Mouse (Mus musculus): ENCODE data around the gene Amz2. TPM values are rescaled to one million over a fixed set of nuclear protein-coding genes. Genes with fewer than 3 reads are reported as not detected.
A peak's percentile ranks its signal among the peaks of the same experiment; 100 is the strongest.

The Amz2 gene
- polyA plus RNA-seq, 1 experiment, result 40.9 TPM

DNA sequence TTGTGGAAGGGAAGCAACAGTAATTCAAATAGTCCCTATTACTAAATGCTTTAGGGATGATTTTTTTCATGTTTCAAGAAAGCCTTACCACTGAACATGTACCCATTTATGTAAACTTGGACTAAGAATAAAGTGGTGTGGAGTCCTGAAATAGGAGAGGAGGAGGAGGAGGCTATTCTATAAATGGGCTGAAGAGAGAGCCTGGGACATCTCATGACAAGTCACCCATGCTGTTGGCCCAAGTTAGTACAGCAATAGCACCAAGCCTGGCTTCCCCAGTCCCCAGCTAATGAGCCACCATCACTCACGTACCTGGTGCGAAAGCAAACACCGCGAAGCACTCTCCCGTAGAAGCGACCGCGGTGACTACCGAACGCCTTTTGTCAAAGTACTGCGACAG lies 32.4 kb downstream of the Amz2 start:
- TF ChIP-seq POLR2A (IDR thresholded peaks at IDR 0.05; ENCODE audit: borderline replicate concordance, extremely low read depth, low read depth, low read length) (no peak), CTCF (IDR thresholded peaks at IDR 0.05; ENCODE audit: insufficient read depth, low read length) (no peak)
- no peaks in the 10 kb centered on the region for H3K4me1 ChIP-seq (ENCODE audit: control insufficient read depth, insufficient read depth, low read length)
- no peak overlapping the region for H3K4me3 ChIP-seq (replicated peaks; ENCODE audit: extremely low read depth, low read depth, low read length)
- DNase-seq, result no peak
- 93% methylated on average over 11 of the region's 11 CpGs for WGBS

DNA sequence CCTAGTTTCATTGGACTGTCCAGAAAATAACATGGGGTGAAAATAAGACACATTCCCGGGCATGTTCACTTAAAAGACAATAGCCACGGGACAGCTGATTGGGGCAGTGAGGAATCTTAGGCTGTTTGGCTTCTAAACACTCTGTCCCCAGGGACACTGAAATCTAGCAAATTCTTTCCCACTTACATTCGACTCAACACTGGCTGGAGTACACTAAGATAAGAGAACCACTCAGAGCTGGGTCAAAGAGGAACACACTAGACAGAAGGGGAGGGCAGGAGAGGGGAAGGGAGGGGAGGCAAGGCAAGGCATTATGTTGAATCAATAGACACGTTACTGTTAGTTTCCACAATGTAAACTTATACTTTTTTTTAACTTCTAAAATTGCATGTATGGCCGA lies 34.8 kb downstream of the Amz2 start:
- no peak for DNase-seq
- WGBS, result 32% methylated on average over 5 of the region's 5 CpGs
- no peak for TF ChIP-seq POLR2A (IDR thresholded peaks at IDR 0.05; ENCODE audit: borderline replicate concordance, extremely low read depth, low read depth, low read length)
- TF ChIP-seq CTCF (IDR thresholded peaks at IDR 0.05; ENCODE audit: insufficient read depth, low read length), result no peak
- Histone ChIP-seq H3K4me1 (ENCODE audit: control insufficient read depth, insufficient read depth, low read length) (no peaks in the 10 kb centered on the region), H3K4me3 (replicated peaks; ENCODE audit: extremely low read depth, low read depth, low read length) (no peak overlapping the region)

DNA sequence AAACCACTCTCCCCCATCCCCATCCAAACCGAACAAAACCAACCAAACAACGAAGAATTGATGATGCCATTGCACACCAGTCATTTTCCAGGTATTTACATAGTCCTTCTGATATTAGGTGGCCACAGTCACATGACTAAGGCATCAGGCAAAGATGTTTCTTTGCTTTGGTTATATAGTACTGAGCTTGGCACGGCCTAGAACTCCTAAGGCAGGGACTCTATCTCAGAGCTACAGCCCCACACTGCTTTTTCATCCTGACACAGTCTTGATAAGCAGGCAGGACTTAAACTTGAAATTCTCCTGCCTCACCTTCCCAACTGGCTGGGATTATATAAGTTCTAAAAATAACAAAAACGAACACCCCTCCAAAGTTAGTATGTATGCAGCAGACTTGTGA lies 39.3 kb downstream of the Amz2 start:
- Histone ChIP-seq H3K4me3 (replicated peaks; ENCODE audit: extremely low read depth, low read depth, low read length) (no peak overlapping the region), H3K4me1 (ENCODE audit: control insufficient read depth, insufficient read depth, low read length) (no peaks in the 10 kb centered on the region)
- TF ChIP-seq CTCF (IDR thresholded peaks at IDR 0.05; ENCODE audit: insufficient read depth, low read length) (no peak), POLR2A (IDR thresholded peaks at IDR 0.05; ENCODE audit: borderline replicate concordance, extremely low read depth, low read depth, low read length) (no peak)
- no peak for DNase-seq
- 93% methylated on average over 4 of the region's 4 CpGs for WGBS

DNA sequence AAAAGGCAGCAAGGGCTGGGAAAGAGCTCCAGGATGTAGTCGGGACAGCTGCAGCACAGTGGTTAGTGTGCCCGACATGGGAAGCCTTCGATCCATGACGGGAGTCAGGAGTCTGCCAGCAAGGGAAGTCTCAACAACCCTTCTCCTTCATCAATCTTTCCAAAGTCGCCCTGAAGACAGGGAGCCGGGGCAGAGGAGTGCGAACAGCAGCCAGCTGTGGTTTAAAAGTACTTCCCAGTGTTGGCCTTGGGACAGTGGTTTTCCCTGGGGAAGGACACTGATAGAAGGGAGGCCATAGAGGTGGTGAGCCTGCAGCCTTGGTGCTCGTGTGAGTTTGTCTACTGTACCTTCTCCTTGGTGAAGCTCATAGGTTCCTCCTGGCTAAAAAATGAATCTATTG lies 41.2 kb downstream of the Amz2 start:
- 46% methylated on average over 8 of the region's 8 CpGs for WGBS
- no peak for DNase-seq
- Histone ChIP-seq H3K4me1 (ENCODE audit: control insufficient read depth, insufficient read depth, low read length) (no peaks in the 10 kb centered on the region), H3K4me3 (replicated peaks; ENCODE audit: extremely low read depth, low read depth, low read length) (no peak overlapping the region)
- no peak for TF ChIP-seq POLR2A (IDR thresholded peaks at IDR 0.05; ENCODE audit: borderline replicate concordance, extremely low read depth, low read depth, low read length)
- TF ChIP-seq CTCF (IDR thresholded peaks at IDR 0.05; ENCODE audit: insufficient read depth, low read length), result no peak

DNA sequence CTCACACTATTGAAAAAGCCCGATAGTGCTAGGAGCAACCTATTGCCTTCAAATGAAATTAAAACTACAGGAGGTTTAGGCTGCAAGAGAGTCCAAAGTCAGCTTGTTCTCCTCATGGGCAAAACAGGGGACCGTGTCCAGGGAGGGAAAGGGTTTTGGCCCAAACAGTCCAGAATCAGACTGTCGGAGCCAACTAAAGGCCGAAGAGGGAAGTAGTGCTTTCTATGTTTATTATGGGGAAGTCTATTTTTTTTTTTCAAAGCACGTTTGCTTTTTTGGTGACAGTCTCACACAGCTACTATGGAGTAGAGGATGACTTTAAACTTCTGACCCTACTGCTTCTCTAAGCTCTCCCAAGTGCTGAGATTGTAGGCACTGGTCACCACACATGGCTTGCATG lies 42.4 kb downstream of the Amz2 start:
- Histone ChIP-seq H3K4me1 (ENCODE audit: control insufficient read depth, insufficient read depth, low read length) (peaks cover 5% of the 10 kb centered on the region; the same call in 1 of the 2 replicates), H3K4me3 (replicated peaks; ENCODE audit: extremely low read depth, low read depth, low read length) (no peak overlapping the region)
- WGBS, result 42% methylated on average over 5 of the region's 5 CpGs
- DNase-seq, result no peak
- TF ChIP-seq POLR2A (IDR thresholded peaks at IDR 0.05; ENCODE audit: borderline replicate concordance, extremely low read depth, low read depth, low read length) (no peak), CTCF (IDR thresholded peaks at IDR 0.05; ENCODE audit: insufficient read depth, low read length) (no peak)

DNA sequence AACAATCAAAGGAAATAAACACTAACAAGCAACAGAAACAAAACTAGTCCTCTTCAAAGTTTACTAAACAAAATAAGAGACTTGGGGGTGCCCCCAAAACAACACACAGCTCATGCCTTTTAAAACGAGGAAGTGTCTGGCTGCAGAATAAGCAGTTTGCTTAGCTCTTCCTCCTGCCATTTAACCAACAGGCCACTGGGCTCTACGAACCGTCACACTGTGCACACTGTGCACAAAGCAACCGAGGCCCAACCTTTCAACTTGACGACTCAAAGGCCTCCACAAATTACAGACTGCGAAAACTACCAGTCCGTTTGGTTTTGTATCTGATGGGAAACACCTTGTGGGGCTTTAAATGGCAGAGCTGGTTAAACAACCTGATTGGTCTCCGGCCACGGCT lies 44.4 kb downstream of the Amz2 start:
- TF ChIP-seq CTCF (IDR thresholded peaks at IDR 0.05; ENCODE audit: insufficient read depth, low read length), result no peak
- no peak for TF ChIP-seq POLR2A (IDR thresholded peaks at IDR 0.05; ENCODE audit: borderline replicate concordance, extremely low read depth, low read depth, low read length)
- Histone ChIP-seq H3K4me3 (replicated peaks; ENCODE audit: extremely low read depth, low read depth, low read length) (no peak overlapping the region), H3K4me1 (ENCODE audit: control insufficient read depth, insufficient read depth, low read length) (peaks cover 5% of the 10 kb centered on the region)
- 73% methylated on average over 9 of the region's 9 CpGs for WGBS
- DNase-seq, result no peak

DNA sequence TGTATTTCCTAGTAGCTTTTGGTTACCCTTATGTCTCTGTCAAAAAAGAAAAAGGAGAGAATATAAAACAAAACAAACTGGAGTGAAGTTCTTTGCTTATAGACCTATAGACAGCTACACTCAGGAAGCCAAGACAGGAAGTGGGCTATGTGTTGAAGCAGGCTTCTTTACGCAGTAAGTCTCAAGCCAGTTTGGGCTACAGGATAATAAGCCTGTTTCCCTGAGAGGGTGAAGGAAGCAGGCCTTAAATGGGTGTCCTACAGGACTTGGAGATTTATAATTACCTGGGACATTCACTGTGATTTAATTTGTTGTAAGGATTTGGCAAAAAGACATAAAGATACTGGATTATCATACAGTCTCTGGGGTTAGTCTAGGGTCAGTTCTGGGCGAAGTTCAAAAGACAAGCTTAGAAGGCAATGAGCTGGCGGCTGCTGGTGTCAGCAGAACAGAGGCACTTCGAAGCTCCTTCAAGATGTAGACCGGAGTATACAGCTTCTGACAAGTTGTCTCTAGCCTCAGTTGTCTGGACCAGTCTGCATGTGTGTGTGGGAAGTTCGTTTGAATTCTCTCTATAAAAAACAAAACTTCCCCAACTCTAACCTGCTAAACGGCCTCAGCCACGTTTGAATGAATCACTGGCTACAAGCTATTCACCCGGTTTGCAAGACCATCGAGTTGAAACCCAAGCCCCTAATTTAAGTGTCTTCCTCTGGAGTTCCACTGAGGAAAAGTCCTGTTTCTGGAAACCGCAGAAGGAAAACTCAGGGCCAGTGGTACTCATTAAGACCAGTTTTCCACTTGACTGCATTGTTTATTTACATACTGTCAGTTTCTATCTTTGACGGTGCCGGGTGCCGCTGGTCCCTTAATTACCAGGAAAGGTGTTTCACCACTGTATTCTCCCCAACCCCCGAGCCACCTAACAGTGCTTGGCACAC lies 45.4 kb downstream of the Amz2 start:
- 57% methylated on average over 15 of the region's 15 CpGs for WGBS
- Histone ChIP-seq H3K4me1 (ENCODE audit: control insufficient read depth, insufficient read depth, low read length) (peaks cover 5% of the 10 kb centered on the region), H3K4me3 (replicated peaks; ENCODE audit: extremely low read depth, low read depth, low read length) (no peak overlapping the region)
- DNase-seq, result no peak
- TF ChIP-seq POLR2A (IDR thresholded peaks at IDR 0.05; ENCODE audit: borderline replicate concordance, extremely low read depth, low read depth, low read length), result no peak
- TF ChIP-seq CTCF (IDR thresholded peaks at IDR 0.05; ENCODE audit: insufficient read depth, low read length), result no peak

DNA sequence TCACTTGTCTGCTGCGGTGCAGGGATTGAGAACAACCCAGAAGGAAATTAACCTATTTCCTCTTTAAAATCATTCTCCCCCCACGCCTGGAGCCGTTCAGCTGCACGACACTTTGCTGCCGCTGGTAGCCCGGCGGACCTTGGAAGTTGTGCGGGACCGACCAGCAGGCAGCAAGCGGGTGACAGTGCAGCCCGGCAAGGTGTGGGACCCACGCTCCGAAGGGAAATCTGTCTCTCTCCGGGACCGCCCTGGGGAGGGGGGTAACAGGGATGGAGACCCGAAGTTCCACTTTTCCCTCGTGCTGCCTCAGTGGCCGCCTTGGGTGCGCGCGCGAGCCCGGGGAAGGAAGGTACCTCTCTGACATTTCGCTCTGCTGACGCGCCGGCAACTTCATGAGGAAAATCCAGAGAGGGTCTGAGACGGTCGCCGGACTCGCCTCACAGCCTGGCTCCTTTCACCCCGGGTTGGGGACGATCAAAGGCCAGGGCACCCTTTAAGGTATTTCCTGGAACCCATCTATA lies 46.5 kb downstream of the Amz2 start:
- Histone ChIP-seq H3K4me3 (replicated peaks; ENCODE audit: extremely low read depth, low read depth, low read length) (peak overlapping the region; percentile 69), H3K4me1 (ENCODE audit: control insufficient read depth, insufficient read depth, low read length) (peaks cover 5% of the 10 kb centered on the region)
- WGBS, result 2% methylated on average over 33 of the region's 33 CpGs
- TF ChIP-seq CTCF (IDR thresholded peaks at IDR 0.05; ENCODE audit: insufficient read depth, low read length) (no peak), POLR2A (IDR thresholded peaks at IDR 0.05; ENCODE audit: borderline replicate concordance, extremely low read depth, low read depth, low read length) (no peak)
- DNase-seq, result no peak

DNA sequence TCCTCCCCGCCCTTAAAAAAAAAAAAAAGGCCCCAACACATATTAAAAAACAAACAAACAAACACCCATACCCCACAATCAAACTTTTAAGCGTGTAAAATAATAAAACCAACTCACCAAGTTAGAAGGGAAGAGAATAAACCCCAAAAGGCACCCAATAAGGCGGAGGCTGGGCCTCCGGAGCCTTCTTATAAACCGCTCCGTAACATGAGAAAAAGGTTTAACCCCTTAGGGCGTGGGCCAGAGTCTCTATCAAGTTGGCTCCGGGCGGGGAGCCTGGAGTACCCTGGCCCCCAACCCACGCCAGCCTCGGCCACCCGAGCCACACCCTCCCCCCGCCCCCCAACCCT lies 47.0 kb downstream of the Amz2 start:
- TF ChIP-seq CTCF (IDR thresholded peaks at IDR 0.05; ENCODE audit: insufficient read depth, low read length) (no peak), POLR2A (IDR thresholded peaks at IDR 0.05; ENCODE audit: borderline replicate concordance, extremely low read depth, low read depth, low read length) (no peak)
- 0% methylated on average over 12 of the region's 13 CpGs for WGBS
- peaks cover 5% of the 10 kb centered on the region for H3K4me1 ChIP-seq (ENCODE audit: control insufficient read depth, insufficient read depth, low read length)
- H3K4me3 ChIP-seq (replicated peaks; ENCODE audit: extremely low read depth, low read depth, low read length), result peak overlapping the region; percentile 63
- DNase-seq, result no peak

Measured in lung, adult 2 months (tissue).